Mouse (Mus musculus): Measurements from ENCODE around the gene Clrn3. TPM values are rescaled to one million over a fixed set of nuclear protein-coding genes. Genes with fewer than 3 reads are reported as not detected.

Clrn3 gene
- polyA plus RNA-seq, 1 experiment from 2014 or later: 18.9 TPM

DNA sequence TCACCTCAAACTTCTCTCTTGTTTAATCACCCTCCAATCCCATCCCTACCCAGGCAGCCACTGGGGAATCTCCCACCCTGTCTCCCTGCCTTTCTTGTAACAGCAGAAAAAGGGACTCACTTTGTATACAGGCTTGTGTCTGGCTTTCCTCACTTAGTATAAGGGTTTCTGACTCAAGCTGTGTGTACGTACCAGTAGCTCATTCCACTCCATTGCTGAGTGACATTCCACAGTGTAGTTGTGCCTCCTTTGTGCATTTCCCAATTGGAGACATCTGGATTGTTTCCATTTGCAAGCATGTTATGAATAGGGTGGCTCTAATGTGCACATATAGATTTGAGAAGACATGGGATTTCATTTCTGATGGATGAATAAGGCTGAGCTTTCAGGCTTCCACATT, 31.8 kb upstream of the Clrn3 start:
- ATAC-seq (replicated peaks; ENCODE audit: low FRiP score, low TSS enrichment, low read depth): no peak
- H3K27ac ChIP-seq (ENCODE audit: low read depth): no peak overlapping the region
- no peaks in the 10 kb centered on the region for H3K9me3 ChIP-seq (ENCODE audit: control insufficient read depth, low read length)
- 34% methylated on average over 1 of the region's 1 CpGs for WGBS
- H3K9ac ChIP-seq (ENCODE audit: low read length): no peak overlapping the region
- DNase-seq (ENCODE audit: low spot score): no peak
- H3K4me1 ChIP-seq (replicated peaks; ENCODE audit: control insufficient read depth, insufficient read depth, low read length): no peaks in the 10 kb centered on the region
- no peaks in the 10 kb centered on the region for H3K36me3 ChIP-seq (ENCODE audit: control insufficient read depth, insufficient read depth, low read length)
- no peak overlapping the region for H3K4me2 ChIP-seq (ENCODE audit: low read length)
- H3K4me3 ChIP-seq (ENCODE audit: low read depth, low read length): no peak overlapping the region
- no peaks in the 10 kb centered on the region for H3K27me3 ChIP-seq (replicated peaks; ENCODE audit: control insufficient read depth, insufficient read depth, low read length)

DNA sequence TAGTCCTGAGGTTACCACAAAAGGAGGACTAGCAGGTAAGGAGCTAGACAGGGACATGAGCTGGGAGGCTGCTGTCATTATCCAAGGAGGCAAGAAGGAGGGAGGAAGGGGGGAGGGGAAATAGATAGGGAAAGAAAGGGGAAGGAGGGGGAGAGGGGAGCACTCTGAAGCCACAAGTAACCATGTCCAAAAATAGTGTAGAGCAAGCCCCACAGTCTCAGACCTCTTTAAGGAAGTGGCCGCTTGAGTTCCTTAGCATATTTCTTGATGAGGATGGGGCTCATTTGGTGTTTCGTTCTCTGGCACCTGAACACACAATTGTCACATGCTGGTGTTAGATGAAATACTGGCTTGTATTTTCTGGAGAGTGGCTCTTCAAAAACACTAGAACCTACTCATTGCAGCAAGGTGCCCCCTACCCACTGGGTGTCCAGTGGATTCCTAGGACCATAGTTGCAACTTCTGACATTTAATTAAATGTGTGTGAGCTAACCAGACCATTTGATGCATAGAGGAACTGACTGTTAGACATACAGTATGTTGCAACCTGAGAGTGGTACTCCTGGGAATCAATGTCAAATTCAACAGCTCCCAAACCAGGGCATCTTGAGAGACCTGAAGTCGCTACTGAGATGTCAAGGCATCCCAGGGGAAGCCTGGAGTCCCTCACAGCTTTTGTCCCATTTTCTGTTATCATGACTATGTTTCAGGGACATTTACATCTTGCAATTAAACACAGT, 28.4 kb upstream of the Clrn3 start:
- no peak overlapping the region for H3K27ac ChIP-seq (ENCODE audit: low read depth)
- no peaks in the 10 kb centered on the region for H3K9me3 ChIP-seq (ENCODE audit: control insufficient read depth, low read length)
- H3K36me3 ChIP-seq (ENCODE audit: control insufficient read depth, insufficient read depth, low read length): no peaks in the 10 kb centered on the region
- WGBS: 87% methylated on average over 3 of the region's 3 CpGs
- H3K4me2 ChIP-seq (ENCODE audit: low read length): no peak overlapping the region
- no peaks in the 10 kb centered on the region for H3K27me3 ChIP-seq (replicated peaks; ENCODE audit: control insufficient read depth, insufficient read depth, low read length)
- DNase-seq (ENCODE audit: low spot score) (no peak), ATAC-seq (replicated peaks; ENCODE audit: low FRiP score, low TSS enrichment, low read depth) (no peak)
- H3K4me3 ChIP-seq (ENCODE audit: low read depth, low read length): no peak overlapping the region
- H3K4me1 ChIP-seq (replicated peaks; ENCODE audit: control insufficient read depth, insufficient read depth, low read length): no peaks in the 10 kb centered on the region
- no peak overlapping the region for H3K9ac ChIP-seq (ENCODE audit: low read length)

DNA sequence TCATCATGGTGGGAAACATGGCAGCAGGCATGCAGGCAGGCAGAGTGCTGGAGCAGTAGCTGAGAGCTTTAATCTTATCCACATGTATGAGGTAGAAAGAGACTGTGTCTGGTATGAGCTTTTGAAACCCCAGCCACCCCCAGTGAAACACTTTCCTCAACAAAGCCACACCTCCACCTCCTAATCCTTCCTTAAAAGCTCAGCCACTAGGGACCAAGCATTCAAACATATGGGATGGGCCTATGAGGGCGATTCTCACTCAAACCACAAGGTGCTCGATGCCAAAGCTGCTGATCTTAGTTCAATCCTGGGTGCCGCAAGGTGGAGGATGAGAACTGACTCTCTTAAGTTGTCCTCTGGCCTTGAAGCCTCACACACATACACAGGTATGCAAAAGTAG, 25.1 kb upstream of the Clrn3 start:
- H3K27me3 ChIP-seq (replicated peaks; ENCODE audit: control insufficient read depth, insufficient read depth, low read length): no peaks in the 10 kb centered on the region
- no peak overlapping the region for H3K4me3 ChIP-seq (ENCODE audit: low read depth, low read length)
- 83% methylated on average over 3 of the region's 3 CpGs for WGBS
- H3K27ac ChIP-seq (ENCODE audit: low read depth): no peak overlapping the region
- no peak overlapping the region for H3K9ac ChIP-seq (ENCODE audit: low read length)
- H3K4me1 ChIP-seq (replicated peaks; ENCODE audit: control insufficient read depth, insufficient read depth, low read length): no peaks in the 10 kb centered on the region
- no peaks in the 10 kb centered on the region for H3K9me3 ChIP-seq (ENCODE audit: control insufficient read depth, low read length)
- no peaks in the 10 kb centered on the region for H3K36me3 ChIP-seq (ENCODE audit: control insufficient read depth, insufficient read depth, low read length)
- ATAC-seq (replicated peaks; ENCODE audit: low FRiP score, low TSS enrichment, low read depth): no peak
- no peak overlapping the region for H3K4me2 ChIP-seq (ENCODE audit: low read length)
- DNase-seq (ENCODE audit: low spot score): no peak

- DNase-seq (ENCODE audit: low spot score): no peak
These were observed 23.1 kb upstream of the Clrn3 start for GRCm38 (mm10) chr7:135551547-135551946.

GRCm38 (mm10) chr7:135548434-135548833, 20.0 kb upstream of the Clrn3 start:
- no peak for DNase-seq (ENCODE audit: low spot score)
- H3K36me3 ChIP-seq (ENCODE audit: control insufficient read depth, insufficient read depth, low read length): no peaks in the 10 kb centered on the region
- H3K4me1 ChIP-seq (replicated peaks; ENCODE audit: control insufficient read depth, insufficient read depth, low read length): no peaks in the 10 kb centered on the region
- no peaks in the 10 kb centered on the region for H3K9me3 ChIP-seq (ENCODE audit: control insufficient read depth, low read length)
- no peak overlapping the region for H3K9ac ChIP-seq (ENCODE audit: low read length)
- H3K4me2 ChIP-seq (ENCODE audit: low read length): no peak overlapping the region
- no peaks in the 10 kb centered on the region for H3K27me3 ChIP-seq (replicated peaks; ENCODE audit: control insufficient read depth, insufficient read depth, low read length)
- no peak for ATAC-seq (replicated peaks; ENCODE audit: low FRiP score, low TSS enrichment, low read depth)
- H3K4me3 ChIP-seq (ENCODE audit: low read depth, low read length): no peak overlapping the region
- WGBS: 54% methylated on average over 6 of the region's 6 CpGs
- no peak overlapping the region for H3K27ac ChIP-seq (ENCODE audit: low read depth)

More at GRCm38 (mm10) chr7:135551547-135551946, 23.1 kb upstream of the Clrn3 start:
- no peak for ATAC-seq (replicated peaks; ENCODE audit: low FRiP score, low TSS enrichment, low read depth)
- Histone ChIP-seq H3K27me3 (replicated peaks; ENCODE audit: control insufficient read depth, insufficient read depth, low read length) (no peaks in the 10 kb centered on the region), H3K27ac (ENCODE audit: low read depth) (no peak overlapping the region), H3K4me1 (replicated peaks; ENCODE audit: control insufficient read depth, insufficient read depth, low read length) (no peaks in the 10 kb centered on the region), H3K36me3 (ENCODE audit: control insufficient read depth, insufficient read depth, low read length) (no peaks in the 10 kb centered on the region), H3K9me3 (ENCODE audit: control insufficient read depth, low read length) (no peaks in the 10 kb centered on the region), H3K9ac (ENCODE audit: low read length) (no peak overlapping the region), H3K4me3 (ENCODE audit: low read depth, low read length) (no peak overlapping the region), H3K4me2 (ENCODE audit: low read length) (no peak overlapping the region)
- WGBS: 58% methylated on average over 1 of the region's 1 CpGs

DNA sequence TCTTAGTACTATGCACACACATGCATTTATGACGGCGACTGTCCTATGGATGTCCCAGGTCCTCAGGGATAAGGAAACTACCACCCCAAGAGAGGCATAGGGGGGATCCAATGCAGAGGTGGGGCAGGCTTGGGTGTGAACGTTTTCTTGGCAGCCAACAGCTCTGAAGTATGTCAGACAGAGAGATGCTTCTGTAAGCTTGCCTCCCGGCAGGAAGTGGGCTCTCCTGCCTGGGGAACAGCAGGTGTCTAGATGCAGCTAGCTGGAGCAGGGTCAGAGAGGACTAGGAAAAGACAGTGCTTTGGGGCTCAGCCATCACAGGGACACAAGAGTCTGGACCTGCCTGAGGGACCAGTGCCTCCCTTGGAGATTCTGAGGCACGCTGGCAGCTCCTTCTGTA, 18.1 kb upstream of the Clrn3 start:
- Histone ChIP-seq H3K9ac (ENCODE audit: low read length) (no peak overlapping the region), H3K27me3 (replicated peaks; ENCODE audit: control insufficient read depth, insufficient read depth, low read length) (no peaks in the 10 kb centered on the region), H3K9me3 (ENCODE audit: control insufficient read depth, low read length) (no peaks in the 10 kb centered on the region), H3K36me3 (ENCODE audit: control insufficient read depth, insufficient read depth, low read length) (no peaks in the 10 kb centered on the region), H3K4me2 (ENCODE audit: low read length) (no peak overlapping the region), H3K27ac (ENCODE audit: low read depth) (no peak overlapping the region), H3K4me1 (replicated peaks; ENCODE audit: control insufficient read depth, insufficient read depth, low read length) (no peaks in the 10 kb centered on the region), H3K4me3 (ENCODE audit: low read depth, low read length) (no peak overlapping the region)
- ATAC-seq (replicated peaks; ENCODE audit: low FRiP score, low TSS enrichment, low read depth): no peak
- WGBS: 54% methylated on average over 5 of the region's 5 CpGs
- DNase-seq (ENCODE audit: low spot score): no peak

GRCm38 (mm10) chr7:135545957-135546356, 17.5 kb upstream of the Clrn3 start:
- Histone ChIP-seq H3K27me3 (replicated peaks; ENCODE audit: control insufficient read depth, insufficient read depth, low read length) (no peaks in the 10 kb centered on the region), H3K4me2 (ENCODE audit: low read length) (no peak overlapping the region), H3K27ac (ENCODE audit: low read depth) (no peak overlapping the region), H3K4me1 (replicated peaks; ENCODE audit: control insufficient read depth, insufficient read depth, low read length) (no peaks in the 10 kb centered on the region), H3K4me3 (ENCODE audit: low read depth, low read length) (no peak overlapping the region), H3K9me3 (ENCODE audit: control insufficient read depth, low read length) (no peaks in the 10 kb centered on the region), H3K9ac (ENCODE audit: low read length) (no peak overlapping the region), H3K36me3 (ENCODE audit: control insufficient read depth, insufficient read depth, low read length) (no peaks in the 10 kb centered on the region)
- no peak for ATAC-seq (replicated peaks; ENCODE audit: low FRiP score, low TSS enrichment, low read depth)
- WGBS: 61% methylated on average over 7 of the region's 7 CpGs
- no peak for DNase-seq (ENCODE audit: low spot score)

DNA sequence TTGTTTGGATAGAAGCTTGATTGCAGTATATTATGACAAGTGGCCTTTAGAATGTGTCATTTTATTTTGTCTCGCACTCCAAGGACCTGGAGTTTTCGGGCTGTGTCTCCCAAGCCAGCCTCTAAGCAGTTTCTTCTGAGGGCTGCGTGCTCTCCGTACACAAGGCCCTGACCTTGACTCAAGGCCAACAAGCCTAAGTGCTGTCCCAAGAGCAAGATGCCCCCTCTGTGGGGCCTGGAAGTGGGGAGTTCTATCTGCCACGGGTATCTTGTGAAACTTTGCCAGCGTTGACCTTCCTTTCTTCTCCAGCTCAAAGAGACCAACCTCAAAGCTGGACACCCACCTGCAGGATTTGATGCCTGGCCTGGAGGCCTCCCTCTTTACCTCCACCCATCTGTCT, 15.9 kb upstream of the Clrn3 start:
- ATAC-seq (replicated peaks; ENCODE audit: low FRiP score, low TSS enrichment, low read depth) (no peak), DNase-seq (ENCODE audit: low spot score) (no peak)
- H3K9me3 ChIP-seq (ENCODE audit: control insufficient read depth, low read length): no peaks in the 10 kb centered on the region
- no peak overlapping the region for H3K4me3 ChIP-seq (ENCODE audit: low read depth, low read length)
- no peaks in the 10 kb centered on the region for H3K36me3 ChIP-seq (ENCODE audit: control insufficient read depth, insufficient read depth, low read length)
- no peak overlapping the region for H3K4me2 ChIP-seq (ENCODE audit: low read length)
- H3K27ac ChIP-seq (ENCODE audit: low read depth): no peak overlapping the region
- 94% methylated on average over 6 of the region's 6 CpGs for WGBS
- no peaks in the 10 kb centered on the region for H3K4me1 ChIP-seq (replicated peaks; ENCODE audit: control insufficient read depth, insufficient read depth, low read length)
- no peaks in the 10 kb centered on the region; the same call in 1 of the 2 replicates for H3K27me3 ChIP-seq (replicated peaks; ENCODE audit: control insufficient read depth, insufficient read depth, low read length)
- H3K9ac ChIP-seq (ENCODE audit: low read length): no peak overlapping the region

GRCm38 (mm10) chr7:135543033-135543432, 14.6 kb upstream of the Clrn3 start:
- H3K27me3 ChIP-seq (replicated peaks; ENCODE audit: control insufficient read depth, insufficient read depth, low read length): peaks cover 8% of the 10 kb centered on the region; the same call in 1 of the 2 replicates
- WGBS: 68% methylated on average over 3 of the region's 3 CpGs
- DNase-seq (ENCODE audit: low spot score): no peak

More at GRCm38 (mm10) chr7:135543033-135543432, 14.6 kb upstream of the Clrn3 start:
- Histone ChIP-seq H3K4me2 (ENCODE audit: low read length) (no peak overlapping the region), H3K4me3 (ENCODE audit: low read depth, low read length) (no peak overlapping the region), H3K9me3 (ENCODE audit: control insufficient read depth, low read length) (no peaks in the 10 kb centered on the region), H3K4me1 (replicated peaks; ENCODE audit: control insufficient read depth, insufficient read depth, low read length) (no peaks in the 10 kb centered on the region), H3K9ac (ENCODE audit: low read length) (no peak overlapping the region), H3K36me3 (ENCODE audit: control insufficient read depth, insufficient read depth, low read length) (no peaks in the 10 kb centered on the region), H3K27ac (ENCODE audit: low read depth) (no peak overlapping the region)
- no peak for ATAC-seq (replicated peaks; ENCODE audit: low FRiP score, low TSS enrichment, low read depth)

Measured in intestine, embryonic 14.5 days (tissue).